Mouse (Mus musculus) spleen, postnatal 36 days (tissue): ENCODE results near the gene Rims1.

ENCODE experiments used
- DNase-seq, 2 experiments: peaks; one replicate each; pipeline ENCODE4 v3.0.0; 2022; ENCODE audit warnings: low spot score in 2 of 2, mixed read lengths in 1 of 2

Rims1 gene

DNA sequence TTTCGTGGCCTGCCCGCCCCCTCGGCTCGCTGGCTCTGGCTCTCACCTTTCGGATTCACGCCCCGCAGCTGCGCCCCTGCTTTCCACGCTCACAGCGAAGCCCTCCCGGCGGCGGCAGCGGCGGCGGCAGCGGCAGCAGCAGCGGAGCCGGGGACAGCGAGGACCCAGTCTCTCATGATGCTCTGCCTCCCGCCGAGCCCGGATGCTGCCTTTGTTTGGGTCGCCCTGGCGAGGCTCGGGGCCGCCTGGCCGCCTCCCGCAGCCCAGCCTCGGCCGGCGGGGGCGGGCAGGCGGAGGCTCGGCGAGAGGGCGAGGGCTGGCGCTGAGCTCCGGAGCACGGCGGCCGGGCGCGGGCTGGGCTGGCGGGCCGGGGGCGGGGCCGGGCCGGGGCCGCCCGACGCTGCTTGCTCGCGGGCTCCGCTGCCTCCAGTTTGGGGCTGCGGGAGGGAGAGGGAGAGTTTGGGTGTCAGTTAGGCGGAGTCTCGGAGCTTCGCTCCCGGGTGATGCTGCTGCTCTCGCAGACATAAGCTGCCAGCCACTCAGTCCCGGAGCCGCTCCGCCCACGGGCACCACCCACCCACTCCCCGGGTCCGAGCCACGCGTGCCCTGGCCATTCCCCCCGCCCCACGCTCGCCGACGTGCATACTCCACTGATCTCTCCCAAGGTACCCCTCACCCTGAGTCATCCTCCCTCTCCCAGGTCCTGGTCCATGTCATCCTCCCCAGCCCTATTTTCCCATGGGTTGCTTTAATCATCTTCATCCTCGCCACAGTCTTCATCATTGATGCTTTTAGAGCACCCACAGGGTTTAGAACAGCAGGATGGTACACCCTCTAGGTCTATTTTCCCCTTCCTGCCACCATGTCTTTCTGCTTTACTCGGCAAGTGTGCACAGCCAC is at the start of gene Rims1:
TSS of gene Rims1 (minus strand) at position 269 of the 900 bp plus-strand sequence.
- no peak for DNase-seq

DNA sequence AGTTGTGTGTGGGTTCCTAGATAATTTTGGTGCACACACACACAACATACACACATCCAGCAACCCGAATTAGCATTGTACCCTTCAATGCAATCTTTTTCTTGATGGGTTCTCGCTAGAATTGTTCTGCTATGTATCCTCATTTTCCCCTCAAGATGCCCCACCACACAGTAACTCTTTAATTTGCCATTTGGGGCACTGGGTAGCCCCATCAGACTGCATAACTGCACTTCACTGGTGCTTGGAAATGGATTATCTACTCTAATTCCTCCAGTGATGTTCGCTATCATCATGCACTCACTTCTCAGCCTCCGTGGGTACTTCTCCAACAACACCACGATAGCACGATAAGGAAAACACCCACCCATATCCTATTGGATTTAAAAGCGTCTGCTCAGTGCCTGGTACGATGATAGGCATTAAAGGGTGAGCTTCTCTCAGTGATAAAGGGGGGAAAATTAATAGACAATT is 867 bp upstream of the Rims1 start:
- no peak for DNase-seq

DNA sequence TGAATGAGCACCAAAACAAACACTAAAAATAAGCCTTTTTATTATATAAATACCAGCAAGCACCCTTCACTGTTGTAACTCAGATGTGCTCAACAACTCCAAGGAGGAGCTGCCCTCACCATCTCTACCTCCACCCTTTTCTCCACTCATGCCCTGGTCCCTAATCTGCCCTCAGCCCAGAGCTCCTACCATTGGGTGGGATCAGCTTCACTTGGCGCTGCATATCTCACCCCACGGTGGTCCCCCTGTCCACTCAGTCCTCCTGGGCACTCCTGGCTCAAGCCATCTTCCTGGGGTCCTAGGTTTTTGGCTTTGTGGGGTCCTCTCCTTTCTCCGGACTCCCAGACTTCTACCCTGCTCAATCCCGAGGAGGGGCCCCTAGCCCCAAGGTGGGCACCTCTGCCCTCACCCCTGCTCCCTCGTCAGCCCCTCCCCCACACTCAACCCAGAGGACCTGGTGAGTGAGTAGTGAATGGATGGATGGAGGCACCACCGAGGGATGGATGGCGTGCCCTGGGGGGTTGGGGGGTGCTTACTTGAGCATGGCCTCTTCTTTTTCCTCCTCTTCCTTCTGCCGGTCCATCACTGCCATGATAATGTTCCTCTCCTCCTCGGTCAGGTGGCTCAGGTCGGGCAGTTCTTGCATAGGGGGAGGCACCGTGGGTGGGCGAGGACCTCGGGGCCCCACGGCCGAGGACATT is 619 bp downstream of the Rims1 start:
- DNase-seq = no peak

DNA sequence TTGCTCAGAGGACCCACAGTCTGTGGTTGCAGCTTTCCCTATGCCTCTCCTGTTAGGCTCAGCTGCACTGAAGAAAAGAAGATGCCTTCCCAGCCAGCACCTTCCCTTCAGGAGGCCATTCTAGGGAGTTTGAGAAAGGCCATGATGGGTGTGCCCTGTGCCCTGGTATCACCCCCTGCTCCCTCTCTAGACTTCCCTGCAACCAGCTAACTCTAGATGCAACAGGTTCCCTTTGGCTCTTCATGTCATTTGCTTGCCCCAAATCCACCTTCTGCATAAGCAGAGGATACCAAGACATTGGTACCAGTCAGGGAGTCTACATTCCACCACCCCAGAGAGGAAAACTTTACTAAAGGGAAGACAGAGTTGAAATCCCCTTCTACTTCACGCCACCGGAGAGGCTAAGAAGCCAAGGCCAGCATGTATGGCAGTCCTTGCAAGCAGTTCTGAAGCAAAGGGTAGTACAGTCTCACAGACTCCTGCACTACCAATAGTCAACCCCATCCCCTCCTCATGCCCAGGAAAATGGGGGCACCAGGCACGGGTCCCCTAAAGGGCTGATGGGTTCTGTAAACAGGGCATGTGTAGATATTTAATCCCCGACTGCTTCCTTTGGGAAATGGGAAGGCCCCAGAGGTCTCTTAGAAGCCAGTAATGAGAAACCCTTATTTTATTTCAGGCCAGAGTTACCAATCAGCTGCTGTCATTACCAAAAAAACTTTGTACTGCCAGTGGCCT is 1.5 kb downstream of the Rims1 start:
- DNase-seq = no peak

DNA sequence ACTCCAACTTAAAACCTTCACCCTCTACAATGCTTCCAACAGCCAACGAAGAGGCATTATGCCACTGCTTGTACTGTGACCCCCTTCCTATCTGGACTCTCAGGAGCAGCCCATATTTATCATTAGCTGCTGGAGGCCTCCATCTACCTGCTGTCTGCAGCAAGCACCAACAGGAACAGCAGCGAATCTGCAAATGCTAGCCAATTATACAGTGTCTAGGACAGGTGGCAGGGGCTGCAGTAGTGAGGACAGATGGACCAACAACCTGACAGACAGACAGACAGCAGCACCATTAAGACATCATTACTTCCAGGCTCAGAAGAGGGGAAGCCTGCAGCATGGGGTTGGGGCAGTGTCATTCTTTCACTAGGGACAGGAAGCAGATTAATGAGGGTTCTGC is 2.3 kb downstream of the Rims1 start:
- no peak for DNase-seq

DNA sequence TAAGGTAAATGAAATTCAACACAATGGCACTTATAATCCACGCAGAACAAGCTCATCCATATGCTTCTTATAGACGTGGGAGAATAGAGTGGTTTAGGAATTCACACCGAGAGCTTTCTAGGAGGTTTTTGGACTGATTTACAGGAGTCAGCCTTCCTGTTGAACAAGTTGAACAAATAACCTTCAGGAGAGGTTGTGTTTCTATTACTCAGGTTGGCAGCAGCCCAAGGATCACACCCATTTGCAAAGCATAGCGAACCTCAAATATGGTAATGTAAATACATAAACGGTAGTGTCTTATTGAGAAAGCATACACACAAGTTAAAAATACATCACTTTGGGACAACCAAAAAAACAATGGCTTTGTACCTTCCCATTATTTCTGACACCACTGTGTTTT is 5.5 kb downstream of the Rims1 start:
- DNase-seq = no peak

DNA sequence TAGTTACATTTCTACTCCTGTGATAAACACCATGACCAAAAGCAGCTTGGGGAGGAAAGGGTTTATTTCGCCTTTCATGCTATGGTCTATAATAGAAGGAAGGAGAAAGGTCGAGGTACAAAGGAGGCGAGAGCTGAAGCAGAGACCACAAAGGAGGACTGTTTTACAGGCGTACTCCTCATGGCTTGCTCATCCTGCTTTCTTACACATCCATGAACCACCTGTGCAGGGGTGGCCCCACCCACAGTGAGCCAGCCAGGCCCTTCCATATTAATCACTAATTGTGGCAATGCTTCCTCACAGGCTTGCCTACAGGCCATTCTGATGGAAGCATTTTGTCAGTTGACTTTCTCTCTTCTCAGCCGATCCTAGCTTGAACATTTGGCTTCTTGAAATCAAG is 8.7 kb downstream of the Rims1 start:
- DNase-seq = no peak

DNA sequence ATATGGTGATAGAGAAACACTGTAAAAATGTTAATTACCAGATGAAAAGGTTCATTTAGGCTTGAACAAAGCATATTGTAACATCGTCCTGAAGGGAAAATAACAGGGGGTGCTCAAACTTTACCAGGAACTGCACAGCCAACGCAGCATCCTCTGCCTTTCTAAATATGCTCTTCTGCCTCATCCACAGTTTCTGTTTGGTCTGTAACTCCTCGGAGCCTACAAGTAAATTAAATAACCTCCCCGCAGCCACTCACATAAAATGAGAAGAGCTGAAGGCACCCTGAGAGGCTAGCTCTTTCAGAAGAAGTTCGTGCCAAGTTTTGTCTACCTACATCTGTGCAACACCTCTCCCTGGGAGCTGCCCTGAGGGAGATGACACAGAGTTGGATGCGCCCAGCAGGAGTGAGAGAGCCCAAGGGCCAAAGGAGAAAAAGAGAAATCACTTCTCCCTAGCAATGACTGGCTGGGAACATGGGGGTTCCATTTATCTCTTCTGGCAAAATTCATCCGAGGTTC is 16.3 kb downstream of the Rims1 start:
- DNase-seq = no peak

DNA sequence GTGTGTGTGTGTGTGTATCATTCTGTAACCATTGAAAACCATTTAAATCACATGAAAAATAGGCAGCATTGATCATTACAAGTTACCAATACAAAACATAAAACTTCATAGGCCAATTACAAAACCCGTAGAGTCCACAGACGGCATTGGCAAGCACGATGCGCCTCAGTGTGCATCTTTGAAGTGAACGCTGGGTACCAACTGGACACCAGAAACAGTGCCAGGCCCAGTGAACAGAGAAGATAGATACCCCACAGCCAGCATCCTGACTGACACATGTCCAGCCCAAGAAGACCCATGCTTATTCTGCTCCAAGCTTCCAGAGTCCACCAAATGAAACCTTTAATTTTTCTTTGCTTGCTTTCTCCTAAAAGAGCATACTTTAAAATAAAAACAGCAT is 18.2 kb downstream of the Rims1 start:
- DNase-seq = no peak

DNA sequence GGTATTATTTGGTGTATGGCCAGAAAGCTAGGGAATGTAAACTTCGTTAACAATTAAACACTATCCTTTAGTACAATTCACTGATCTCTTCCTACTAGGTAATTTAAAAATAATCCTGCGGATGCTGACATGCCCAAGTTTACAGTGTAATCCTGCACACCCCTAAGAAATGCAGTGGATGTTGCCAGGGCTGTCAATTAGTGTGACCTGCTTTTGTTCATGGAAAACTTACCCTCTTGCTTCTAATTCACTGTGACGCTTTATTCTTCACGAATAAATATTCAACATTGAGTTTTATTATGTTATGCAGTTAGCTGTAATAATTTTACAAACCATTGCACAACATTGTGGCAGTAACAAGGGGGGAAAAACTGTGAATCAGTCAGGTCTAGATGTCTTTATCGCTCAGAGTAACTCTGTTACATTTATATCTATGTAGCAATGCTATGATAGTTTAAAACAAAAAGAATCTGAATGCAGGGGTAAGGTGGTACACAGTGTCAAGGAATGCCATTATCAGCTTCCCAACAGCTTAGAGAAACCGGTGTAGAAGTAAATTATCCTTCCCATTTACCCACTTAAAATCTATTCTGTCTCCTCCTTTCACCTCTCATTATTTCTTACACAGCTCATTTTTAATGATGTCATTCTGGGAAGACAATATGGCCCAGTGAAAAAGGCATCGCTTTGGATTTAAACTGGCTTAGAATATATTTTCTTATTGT is 35.1 kb downstream of the Rims1 start:
- DNase-seq = no peak

DNA sequence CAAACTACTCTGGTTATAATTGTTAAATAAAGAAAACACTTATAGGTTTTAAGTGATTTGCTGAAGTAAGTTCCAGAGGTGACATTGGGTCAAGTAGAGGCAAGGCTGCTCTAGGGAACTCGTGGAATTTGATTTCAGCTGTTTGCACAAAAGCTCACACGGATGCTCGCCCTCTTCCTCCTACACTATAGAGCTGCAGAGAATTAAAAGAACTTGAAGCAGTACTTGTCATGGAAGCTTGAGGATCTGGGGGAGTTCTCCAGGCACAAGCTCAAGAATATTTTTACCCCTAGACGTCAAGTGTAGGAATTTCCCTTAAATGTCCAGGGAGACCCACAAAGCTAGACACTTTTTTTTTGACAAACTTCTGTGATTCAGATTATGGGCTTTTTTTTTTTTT is 42.4 kb downstream of the Rims1 start:
- no peak for DNase-seq

DNA sequence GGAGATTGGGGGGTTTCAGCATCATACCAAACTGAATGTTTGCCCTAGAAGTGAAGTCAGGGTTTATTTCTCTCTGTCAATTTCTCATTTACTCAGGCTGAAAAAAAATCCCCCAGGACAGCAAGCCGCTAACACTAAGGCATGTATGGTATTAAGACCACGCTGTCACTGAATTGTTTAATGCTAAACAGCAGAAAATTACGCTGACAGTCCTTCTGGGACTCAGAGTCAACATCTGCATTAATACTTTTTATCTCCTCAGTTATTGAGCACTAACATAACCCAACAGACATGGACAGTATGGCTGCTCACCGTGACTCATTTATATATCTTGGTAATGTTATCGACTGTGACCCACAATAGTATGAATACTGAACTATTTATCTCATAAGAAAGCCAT is 43.0 kb downstream of the Rims1 start:
- no peak for DNase-seq

DNA sequence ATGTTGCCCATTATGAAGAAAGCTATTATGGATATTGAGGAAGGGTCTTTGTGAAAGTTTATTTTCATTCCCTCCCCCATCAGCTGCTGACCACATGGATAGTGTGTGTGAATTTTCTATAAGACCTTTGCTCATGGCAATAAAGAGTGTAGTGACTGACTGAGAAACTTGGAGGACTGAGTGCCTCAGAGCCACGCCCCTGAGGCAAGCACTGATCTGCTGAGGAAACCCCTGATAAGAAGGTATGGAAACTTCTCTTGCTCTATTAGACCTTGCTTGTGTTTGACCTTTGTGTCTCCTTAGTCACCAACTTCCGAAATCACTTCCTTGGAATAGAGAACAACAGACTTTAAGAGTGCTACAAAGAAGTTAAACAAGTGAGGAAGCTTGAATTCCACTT is 55.3 kb downstream of the Rims1 start:
- DNase-seq = no peak

DNA sequence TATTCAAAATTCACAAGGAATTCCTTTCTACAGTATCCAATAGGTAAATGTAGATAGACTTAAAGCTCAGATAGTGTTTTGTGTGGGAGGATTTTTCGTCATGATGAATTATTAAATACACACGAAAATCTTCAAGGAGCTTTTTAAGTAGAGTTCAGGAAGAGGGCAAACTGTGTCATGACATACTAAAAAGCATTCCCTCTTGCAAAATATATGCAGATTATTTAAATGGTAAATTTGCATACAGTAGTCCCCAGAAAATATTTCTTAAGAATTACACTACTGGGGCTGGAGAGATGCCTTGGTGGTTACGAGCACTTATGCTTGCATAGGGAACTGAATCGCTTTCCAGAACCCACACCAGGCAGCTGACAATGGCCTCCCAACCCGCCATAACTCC is 61.1 kb downstream of the Rims1 start:
- DNase-seq = no peak

DNA sequence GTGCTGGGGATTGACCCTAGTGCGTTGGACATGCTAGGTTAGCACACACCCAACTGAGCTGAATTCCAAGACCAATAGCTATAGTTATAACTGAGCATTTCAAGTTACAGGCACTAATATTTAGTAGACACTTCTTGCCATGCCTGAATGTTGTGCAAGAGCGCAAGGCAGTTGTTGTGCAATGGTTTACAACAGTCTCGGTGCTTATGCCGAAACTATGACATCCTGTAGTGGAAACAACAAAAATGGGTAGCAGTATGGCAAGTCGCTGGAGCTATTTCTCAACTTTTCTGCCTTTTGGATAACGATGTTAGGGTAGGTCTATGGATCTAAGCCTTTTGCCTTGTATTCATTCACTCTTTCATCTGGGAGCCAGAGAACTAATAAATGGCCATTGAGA is 68.3 kb downstream of the Rims1 start:
- DNase-seq = no peak

DNA sequence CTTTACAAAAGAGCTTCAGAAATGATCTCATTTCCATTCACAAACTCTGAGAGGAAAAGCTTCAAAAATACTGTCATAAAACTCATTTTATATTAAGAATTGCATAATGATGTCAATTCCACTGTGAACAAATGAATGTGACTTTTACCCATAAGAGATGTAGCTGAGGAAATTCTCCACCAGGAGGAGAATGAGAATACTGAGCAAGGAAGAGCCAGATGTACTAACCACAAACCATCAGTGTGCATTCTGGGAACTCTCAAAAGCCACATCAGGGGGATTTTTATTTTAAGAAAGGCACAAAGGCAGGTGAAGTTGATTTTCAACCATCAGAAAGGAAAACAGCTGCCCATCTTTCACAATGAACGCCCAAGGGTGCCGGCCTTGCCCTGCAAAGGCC is 71.4 kb downstream of the Rims1 start:
- DNase-seq = no peak

DNA sequence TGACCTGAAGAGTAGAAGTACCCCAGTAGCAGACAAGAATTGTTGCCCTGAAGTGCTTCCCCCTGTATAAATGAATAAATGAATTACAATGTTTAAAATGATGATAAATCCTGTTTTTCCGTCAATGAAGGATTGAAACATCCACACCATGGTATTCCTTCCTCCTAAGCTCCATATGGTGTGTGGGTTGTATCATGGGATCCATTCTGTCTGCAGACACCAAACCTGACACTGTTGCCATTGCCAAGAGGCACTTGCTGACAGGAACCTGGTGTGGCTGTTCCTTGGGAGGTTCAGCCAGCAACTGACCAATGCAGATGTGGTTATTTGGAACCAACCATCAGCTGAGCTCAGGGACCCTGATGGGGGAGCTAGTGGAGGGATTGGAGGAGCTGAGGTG is 72.5 kb downstream of the Rims1 start:
- DNase-seq = no peak

DNA sequence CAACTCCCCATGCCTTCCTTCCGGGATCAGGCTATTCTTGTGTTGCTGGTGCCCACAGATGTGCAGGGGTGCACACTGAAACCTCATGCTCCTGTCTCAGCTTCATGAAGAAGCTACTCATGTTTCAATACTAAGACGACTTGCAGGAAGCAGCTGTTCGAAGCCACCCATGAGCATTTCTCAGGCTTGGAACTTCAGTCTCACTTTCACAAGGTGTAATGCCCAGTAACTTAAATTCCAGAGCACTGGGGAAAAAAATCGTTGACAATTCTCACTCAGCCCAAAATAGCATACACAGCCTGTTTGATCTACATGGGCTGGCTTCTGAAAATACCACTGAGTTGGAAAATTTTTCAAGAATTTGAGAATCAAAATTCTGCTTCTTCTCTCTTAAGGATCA is 77.6 kb downstream of the Rims1 start:
- DNase-seq = no peak

DNA sequence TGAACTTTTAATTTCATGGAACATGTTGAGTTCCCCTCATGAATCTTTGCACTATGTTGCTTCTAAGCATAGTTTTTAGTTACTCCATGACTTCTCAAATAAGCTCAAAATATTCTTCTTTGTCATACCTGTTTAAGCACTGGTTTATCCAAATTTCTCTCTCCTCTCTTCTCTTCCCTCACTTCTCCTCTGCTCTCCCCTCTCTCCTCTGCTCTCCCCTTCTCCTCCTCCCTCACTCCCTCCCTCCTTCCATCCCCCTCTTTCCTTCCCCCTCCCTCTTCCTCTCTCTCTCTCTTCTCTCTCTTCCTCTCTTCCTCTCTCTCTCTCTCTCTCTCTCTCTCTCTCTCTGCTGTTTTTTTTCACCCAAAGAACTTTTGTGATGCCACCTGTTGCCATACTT is 84.1 kb downstream of the Rims1 start:
- no peak for DNase-seq

DNA sequence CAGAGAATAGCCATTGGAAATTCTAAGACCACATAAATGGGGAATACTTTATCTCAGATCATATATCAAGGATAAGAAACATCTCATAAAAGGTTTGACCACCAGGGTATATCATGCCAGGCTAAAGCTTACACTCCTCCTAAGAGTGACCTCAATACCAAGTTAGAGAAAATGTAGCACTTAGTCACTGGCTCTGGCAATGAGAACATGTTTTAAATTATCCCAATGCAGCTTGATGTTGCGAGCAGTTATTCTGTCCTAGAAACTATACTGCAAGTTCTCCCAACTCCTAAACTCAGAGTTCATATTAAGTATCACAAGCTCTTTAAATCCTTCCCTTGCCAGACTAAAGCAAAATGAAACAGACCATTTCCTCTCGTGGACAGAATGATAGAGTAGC is 85.1 kb downstream of the Rims1 start:
- no peak for DNase-seq

DNA sequence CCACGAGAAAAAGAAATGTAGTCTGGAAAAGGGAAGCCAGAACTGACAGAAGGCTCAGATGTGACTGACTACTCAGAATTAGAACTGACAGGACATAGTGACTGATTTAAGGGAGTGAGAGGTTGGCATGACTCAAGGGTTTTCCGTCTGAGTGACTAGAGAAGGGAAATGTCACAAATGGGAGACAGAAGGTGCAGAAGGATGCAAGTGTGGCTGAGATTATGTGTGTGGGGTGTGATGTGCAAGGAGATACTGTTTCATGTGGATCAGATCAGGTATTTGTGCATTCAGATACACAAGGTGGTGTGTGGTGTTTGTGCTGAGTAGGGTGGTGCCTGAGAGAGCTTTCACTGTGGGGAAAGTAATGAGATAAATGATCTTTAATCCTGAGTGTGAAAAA is 96.3 kb downstream of the Rims1 start:
- no peak for DNase-seq

DNA sequence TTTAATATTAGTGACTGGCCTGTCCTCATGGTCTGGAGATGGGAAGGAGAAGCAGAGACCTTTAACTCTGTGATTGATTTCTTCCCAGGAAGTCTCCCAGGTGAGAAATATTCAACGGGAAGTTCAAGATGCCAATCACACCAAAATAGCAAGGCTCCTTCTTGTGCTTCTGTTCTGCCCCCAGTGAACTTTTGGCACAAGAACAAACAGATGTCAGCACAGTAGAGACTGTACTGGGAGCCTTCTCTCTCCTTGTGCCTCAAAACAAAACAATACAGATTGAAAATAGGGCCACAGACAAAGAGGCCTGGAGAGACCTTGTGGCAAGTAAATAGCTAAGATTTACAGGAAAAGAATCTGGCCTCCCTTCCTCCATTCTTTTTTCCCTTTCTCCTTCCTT is 110.7 kb downstream of the Rims1 start:
- DNase-seq = no peak
